Mouse (Mus musculus) thymus, postnatal 36 days (tissue): ENCODE measurements around the gene Naa20.
A peak's percentile ranks its signal among the peaks of the same experiment; 100 is the strongest.

ENCODE experiments used
- DNase-seq, 2 experiments: peaks; one replicate each; pipeline ENCODE4 v3.0.0; 2022; ENCODE audit warnings: mixed read lengths in 2 of 2

The Naa20 gene

DNA sequence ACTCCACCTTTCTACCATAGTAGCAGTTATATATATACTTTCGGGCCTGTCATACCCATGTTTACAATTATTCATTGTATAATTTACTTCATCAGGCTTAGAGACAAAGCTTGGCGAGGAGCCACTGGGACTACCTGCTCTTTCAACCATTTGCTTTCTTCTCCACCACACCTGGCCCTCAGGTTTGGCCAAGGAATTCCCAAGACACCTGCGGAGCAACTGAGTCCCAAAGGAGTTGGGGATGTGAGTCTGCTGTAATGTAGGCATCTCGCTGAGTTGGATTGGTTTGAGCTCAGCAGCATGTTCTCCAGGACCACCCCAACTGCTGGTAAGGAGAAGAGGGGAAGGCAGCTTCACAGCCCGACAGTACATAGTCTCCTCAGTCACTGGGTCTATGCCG is at the start of gene Naa20:
Naa20 (plus strand) TSS at position 239 of the 400 bp plus-strand sequence.
- DNase-seq = no peak

DNA sequence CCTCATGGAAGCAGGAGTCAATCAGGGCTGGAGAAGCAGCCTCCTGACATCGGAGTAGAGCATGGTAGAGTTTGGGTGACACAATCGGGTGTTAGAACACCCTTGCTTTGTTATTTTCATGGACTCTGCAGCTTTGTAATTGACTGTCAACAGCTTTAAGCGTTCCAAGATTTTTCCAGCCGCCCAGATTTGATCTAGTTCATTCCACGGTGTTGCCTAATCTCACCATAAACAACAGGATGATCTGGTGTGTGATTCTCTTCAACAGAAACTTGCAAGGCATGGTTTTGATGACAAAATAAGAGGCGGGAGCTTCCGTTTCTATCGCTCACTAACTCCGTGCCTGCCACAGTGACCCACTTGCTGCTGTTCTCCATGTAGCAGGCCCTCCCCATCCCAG is 46.1 kb upstream of the Naa20 start:
- no peak for DNase-seq

DNA sequence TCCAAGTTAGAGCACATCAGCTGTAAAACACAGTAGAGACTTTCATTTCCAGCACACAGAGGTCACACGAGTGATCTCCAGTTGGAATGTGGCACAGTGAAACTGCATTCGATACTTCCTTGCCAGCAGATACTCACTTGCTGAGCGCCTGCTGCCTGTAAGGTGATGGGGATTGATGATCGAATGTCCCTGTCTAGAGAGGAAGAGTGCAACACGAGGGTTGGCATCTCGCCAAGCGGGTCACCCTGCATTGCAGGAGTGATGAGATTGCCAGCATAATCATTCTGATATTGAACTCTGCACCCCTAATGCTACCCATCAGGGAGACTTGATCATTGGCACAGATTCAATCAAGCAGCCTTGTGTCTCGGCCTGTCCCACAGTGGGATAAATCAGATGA is 44.0 kb upstream of the Naa20 start:
- DNase-seq = no peak

DNA sequence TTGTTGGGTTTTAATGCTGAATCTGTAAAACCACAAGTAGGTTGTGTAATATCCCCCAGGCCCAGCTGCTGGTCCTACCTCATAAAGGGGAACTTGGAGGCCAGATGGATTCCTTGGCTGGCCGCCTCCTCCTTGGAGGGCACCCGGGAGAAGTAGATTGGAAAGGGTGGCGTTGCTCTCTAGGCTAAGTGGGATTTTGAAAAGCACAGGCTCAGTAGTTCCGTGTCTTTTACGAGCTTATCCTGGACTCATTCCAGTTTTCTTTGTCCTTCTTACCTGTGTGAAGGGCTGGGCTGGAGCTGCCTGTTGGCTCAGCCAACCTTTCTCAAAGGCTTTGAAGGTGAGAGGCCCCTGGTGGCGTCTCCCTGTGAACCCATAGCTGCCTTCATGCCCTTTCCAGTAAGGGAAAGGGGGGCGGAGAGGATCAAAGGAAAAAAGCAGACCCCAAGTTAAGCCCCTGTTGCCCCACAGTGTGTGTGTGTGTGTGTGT is 42.4 kb upstream of the Naa20 start:
- DNase-seq = no peak

DNA sequence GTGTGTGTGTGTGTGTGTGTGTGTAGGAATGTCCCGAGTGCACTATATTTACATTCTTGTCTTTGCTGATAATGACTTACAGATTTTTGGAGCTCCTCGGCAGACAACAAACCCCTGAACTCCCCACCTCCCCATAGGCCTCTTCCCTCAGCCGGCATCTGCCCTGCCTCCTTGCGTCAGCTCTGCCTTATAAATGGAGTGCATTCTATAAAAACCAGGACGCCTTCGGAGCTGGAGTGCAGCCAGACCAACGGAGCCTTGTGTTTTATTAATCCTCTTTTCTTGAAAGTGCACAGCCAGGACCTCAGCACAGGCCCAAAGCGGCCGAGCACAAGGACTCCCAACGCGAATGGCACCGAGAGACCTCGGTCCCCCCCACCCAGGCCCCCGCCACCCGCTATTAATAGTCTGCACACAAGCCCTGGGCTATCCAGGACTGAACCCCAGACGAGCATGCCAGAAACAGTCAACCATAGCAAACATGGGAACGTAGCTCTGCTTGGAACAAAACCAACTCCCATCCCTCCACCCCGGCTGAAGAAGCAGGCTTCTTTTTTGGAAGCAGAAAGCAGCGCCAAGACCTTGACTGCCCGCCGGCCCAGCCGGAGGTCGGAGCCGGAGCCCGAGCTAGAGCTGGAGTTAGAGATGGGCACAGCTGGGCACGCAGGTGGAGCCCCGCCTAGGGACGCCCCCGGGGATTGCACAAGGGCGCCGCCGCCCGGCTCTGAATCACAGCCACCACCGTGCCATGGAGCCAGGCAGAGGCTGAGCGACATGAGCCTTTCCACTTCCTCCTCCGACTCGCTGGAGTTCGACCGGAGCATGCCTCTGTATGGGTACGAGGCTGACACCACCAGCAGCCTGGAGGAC is 41.7 kb upstream of the Naa20 start:
- DNase-seq = peak; percentile 36 to 45

DNA sequence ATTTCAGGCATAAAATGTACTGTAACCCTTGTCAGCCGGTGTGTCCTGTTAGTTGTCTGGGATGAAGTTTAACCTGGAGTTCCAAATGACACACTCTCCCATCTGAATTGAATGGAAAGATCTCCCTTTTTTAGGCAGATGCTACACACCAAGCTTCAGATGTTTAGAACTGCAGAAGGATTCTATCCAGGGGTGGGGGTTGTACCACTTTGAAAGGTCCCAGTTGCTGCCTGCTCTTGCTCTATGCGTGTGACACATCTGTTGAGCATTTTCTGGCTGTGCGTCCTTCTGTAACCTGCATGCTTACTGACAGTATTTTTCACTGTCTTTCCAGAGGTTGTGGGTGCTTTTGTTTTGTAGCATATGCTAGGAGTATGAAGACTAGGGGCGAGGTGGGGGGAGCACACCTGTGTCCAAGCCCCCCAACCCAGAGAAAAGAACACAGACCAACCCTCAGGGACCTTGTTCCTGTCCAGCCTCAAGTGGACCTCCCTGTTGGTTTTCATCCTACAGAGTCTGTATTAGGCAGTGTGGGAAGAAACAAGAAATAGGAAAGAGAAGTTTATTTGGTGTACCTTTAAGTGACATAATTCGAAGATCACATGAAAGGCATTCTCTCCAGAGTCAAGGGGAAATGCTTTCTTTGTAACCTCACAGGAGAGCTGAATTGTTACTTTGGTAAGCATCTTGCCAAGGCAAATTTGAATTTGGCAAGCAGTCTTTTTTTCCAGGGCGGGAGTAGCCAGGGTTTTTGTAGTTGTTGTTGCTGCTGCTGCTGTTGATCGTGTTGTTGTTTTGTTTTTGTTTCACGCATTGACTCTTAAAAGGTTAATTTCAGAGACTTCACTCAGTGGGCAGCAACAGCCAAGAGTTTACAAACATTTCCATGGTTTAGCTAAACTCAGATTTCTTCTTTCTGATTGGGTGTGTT is 40.4 kb upstream of the Naa20 start:
- DNase-seq = no peak

DNA sequence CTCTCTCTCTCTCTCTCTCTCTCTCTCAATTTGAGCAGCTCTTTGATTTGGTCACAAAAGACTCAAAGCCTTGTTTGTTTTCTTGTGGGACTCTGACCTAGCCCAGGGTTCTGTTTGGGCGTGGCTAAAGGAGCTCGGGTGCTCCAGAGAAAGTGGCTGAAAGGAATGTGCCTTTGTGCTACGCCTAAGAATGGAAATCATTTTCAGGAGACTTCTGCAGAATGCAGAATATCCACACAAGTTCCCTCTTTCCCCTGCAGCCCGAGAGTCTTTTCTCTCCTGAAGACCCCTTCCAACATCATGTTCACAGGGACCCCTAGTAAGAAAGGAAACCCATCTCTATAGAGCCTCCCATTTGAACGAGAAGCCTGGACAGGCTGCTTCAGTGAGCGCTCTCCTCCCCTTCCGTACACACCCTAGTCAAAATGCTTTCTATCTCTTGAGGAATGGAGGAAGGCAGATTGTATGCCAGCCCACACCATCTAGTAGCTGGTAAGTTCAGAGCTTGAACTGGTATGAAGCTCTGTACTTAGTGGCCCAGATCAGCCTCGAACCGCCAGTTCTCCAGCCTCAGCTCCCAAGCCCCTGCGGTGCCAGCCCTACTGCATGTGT is 39.6 kb upstream of the Naa20 start:
- no peak for DNase-seq

DNA sequence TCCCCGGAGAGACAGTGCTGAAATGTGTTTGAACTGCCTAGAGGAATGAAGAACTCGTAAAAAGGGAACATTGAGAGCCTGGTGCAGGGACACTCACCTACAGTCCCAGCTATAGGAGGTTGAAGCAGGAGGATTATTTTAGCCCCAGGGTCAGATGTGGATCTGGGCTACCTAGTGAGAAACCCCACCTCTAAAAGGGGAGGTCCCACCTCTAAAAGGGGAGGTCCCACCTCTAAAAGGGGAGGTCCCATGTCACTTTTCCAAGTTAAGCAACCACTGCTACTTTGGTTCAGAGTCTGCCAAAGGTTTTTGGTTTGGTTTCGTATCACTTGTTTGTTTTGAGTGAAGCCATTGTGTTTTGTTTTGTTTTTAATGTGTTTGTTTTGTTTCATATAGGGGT is 36.6 kb upstream of the Naa20 start:
- no peak for DNase-seq

DNA sequence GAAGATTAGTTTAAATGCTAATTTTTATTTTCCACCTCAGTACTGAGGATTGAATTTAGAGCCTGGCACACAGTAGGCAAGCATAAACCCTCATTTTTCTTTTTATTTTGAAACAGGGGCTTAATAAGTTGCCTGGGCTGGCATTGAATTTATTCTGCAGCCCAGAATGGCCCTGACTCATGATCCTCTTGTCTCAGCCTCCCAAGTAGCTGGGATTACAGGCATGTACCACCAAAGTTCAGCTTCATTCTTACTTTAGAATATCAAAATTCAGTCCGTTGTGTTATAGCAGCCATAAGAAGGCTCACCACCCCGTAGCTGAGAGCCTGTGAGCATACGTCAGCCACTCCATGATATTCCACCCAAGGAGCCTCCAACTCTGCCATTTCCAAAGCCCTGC is 35.7 kb upstream of the Naa20 start:
- DNase-seq = no peak

DNA sequence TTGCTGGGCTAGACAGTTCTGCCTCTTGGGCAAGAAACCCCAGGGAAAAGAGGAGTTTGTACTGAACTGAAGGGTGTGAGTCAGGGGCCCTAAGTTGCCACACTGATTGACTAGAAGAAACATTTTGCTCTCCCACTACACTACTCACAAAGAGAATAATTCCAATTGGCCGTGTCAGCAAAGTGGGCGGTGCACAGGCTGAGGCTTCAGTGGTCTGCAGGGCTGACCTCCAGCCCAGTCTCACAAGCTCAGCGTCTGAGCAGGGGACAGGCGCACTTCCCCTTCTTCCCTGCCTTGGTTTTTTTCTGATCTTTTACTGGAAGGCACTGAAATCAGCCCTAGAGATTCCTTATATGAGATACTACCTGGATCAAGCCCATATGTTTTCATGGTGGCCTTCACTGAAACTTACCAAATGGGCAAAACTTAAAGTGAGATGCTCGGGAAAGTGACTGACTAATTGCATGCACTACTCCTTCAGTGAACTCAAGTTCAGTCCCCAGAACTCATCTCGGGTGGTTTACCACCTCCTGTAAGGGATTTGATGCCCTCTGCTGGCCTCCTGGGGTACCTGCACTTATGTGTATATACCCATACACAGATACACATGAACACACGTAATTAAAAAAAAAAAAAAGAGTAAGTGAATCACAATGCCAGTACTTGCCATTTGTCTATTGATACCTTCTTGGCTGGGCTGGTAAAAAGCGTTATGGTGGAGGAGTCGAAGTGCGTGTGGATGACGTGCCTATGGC is 35.0 kb upstream of the Naa20 start:
- no peak for DNase-seq

DNA sequence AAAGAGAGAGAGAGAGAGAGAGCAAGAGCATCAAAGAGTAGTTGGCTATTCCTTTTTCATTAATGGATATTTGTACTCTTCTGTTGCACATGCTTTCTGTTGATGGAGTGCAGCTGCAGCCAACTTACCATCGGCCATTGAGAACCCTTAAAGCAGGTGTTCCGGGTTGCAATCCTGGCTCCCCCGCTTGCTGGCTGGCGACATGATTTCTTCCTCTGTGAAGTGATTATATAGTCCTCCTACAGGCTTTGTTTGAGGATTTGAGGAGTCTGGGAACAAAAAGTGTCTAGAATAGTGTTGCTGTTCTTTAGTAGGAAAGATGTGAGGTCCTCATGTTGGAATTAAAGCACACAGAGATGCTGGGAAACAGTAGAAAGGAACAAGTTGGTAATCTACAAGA is 30.6 kb upstream of the Naa20 start:
- DNase-seq = no peak

DNA sequence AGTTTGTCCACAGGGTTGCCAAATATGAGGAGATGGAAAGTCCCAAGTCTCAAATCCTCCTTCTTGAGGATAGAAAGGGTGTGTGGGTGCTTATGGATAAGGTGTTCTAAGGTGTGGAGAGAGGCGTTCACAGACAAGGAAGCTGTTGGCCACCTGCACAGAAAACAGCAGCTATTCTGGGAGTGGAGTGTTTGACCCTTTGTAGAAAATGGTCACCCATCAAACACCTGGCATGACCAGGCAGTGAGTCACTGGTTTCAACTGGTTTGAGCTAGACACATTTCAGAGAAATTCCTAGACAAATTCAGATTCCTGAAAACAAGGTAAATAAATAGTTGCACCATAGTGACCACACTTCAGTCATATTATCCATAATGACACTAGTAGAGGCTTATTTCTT is 29.8 kb upstream of the Naa20 start:
- DNase-seq = no peak

DNA sequence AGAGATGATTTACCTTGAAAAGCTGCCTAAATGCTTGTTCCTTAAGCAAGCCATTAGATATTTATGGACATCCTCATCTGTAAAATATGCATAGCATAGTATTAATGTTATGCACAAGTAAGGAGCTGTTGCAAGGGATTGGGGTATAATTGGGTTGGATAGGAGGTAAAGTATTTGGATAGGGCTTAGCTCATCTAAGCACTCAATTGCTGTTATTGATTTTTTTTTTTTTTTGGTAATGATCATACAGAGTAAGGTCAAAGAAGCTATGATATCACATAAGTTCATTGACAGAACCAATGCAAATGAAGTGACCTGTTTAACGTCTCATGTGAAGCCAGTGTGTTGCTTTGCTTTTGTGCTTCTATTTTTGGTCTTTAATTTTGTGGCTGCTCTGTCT is 27.9 kb upstream of the Naa20 start:
- no peak for DNase-seq

DNA sequence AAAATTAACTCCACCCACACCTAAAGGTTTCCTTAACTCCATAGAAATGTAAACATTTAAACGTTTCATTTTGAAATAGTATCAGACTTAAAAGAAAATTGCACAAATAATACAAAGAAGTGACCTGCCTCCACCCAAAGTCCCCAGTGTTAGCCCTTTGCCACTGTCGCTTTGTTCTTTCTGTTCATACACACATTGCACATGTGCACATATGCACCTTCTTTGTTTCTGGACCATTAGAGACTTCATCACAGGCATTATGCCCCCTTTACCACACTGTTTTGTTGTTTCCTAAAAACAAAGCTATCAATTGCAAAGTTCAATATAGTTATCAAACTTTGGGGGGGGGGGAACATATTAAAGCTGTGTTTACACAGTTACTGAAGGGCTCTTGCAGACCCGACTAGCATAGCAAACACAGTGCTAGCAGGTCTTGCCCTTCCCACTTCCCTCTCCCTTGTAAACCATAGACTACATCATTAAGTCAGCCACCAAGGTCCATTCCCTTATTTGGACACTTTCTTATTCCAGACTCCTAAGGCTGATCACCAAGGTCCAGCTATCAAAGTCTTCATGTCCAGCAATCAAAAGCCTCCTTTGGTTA is 26.9 kb upstream of the Naa20 start:
- DNase-seq = no peak

DNA sequence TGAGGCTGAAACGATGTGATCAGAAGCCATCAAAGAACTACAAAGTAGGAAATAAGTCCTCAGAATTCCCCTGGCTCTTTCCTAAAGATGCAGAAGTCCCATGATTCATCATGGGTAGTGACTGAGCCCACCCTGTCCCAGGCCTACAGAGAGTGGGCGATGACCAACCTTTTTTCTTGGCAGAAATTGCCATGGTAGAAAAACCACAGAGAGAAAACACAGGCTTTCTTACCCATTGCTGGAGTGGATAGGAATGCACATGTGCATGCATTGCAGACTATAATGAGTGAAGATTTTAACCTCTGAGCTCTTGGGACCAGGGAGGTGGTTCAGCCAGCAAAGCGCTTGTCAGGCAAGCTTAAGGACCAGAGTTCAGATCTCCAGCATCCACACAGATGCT is 24.7 kb upstream of the Naa20 start:
- DNase-seq = no peak

DNA sequence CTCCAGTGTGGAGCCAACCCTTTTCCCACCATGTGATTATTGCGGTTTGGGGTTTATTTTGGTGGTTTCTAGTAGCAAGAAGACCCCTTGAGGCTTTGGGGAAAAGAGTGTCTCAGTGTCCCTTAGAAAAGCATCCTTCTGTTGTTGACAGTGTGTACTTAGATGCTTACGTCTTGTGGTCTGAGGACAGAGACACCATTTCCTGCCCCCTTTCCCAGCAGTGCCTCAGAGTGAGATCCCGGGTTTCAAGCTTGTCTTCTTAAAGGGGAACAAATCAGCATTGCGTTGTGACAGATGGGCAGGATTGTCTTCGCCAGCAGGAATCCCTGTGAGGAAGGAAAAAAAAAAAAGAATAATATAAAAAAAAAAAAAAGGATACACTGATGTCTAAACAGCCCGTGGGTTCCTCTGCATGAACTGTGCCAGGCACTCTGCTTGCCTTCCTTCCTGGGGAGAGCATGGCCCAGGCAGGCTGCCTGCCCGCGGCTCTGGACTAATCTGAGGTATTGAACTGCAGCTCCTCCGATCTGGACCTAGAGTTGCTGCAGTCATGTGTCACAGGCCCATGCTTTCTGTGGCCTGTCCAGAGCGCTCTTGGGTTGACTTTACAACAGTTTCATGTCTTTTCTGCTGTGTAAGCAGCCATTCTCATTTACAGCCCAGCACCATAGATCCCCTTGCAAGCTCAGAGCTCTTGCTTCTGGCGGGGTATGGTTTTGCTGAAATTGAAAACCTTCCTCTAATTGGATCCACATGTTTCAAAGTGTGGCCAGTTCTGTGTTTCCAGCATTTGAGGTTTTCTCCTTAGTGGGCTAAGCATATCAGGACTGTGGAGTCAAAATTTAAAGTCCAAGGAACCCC is 20.8 kb upstream of the Naa20 start:
- DNase-seq = no peak

DNA sequence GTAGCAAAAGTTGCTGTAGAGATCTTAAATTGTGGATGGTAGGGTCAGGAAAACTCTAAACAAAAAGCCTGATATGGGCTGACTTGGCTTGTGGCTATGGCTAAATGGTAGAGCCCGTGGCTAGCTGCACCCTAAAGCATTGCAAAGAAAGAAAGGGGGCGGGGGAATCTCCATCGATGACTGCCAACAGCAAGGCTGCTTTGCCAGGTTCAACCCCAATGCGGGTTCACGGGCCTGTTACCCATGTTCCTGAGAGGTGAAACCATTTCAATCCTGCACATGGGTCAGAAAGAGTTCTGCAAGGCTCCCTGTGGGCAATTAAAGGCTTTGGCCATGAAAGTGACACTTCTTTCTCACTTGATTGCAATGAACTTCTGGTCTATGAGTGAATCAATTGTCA is 20.0 kb upstream of the Naa20 start:
- no peak for DNase-seq

DNA sequence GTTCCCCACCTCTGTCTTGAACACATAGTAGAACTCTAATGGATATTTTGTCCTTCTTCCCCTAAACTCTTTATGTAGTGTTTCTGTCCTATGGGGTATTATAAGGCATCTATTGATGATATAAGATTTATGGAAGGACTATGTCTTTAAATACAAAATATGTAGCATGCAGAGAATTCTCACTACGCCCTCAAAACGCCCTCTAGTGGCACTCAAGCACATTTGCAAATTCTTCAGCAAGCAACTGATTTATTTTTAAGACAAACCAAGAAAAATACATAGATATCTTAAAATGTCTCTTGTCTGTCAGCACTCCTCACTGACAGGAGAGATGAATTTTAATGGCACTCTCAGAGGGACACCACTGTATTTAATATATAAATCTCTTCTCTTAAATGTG is 19.5 kb upstream of the Naa20 start:
- no peak for DNase-seq

DNA sequence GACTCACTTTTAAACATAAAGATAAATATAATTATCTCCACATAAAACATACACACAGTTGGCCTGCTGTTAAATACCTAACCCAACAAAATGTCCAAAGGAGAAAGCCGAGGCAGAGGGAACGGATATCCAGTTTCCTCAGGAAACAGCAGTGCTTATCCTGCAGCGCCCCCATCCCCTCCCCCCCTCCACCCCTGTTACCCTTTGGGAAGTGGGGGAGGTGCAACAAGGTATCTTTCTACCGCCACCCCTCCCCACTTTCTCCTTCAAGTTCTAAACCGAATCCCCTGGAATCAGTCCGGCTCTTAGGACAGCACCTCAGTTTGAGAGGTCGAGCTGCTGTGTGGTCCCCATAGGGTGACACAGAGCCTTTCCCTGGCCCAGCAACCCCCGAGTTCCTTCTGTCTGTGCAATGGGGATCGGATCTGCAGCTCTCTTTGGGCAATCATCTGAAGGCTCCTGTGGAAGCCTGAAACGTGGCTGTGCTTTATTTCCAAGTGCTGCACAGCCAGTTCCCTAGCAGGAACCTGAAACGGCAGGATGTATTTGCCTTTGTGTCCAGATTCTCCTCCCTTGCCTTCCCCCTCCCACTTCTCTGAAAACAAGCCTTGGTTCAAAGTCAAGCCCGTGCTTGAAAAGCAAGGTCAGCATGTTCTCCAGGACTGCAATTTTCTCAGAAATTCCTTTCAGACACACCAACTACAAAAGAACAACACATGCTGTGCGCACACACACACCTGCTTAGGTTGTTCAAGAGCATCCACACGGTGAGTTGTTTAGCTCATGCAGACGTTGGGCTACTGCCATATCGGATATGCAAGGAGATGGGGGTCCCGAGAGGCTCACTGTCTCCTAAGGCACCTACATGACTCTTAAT is 17.6 kb upstream of the Naa20 start:
- no peak for DNase-seq
